Mouse (Mus musculus): ENCODE measurements around the gene Pnp. TPM values are rescaled to one million over a fixed set of nuclear protein-coding genes. Genes with fewer than 3 reads are reported as not detected.
"Not testable (repeated sequence)": the region's sequence is repeated elsewhere in the genome, so short reads cannot be mapped to it uniquely, and the experiment has no call there.

Pnp gene
- polyA plus RNA-seq, 1 experiment from 2014 or later, result 20.5 TPM

DNA sequence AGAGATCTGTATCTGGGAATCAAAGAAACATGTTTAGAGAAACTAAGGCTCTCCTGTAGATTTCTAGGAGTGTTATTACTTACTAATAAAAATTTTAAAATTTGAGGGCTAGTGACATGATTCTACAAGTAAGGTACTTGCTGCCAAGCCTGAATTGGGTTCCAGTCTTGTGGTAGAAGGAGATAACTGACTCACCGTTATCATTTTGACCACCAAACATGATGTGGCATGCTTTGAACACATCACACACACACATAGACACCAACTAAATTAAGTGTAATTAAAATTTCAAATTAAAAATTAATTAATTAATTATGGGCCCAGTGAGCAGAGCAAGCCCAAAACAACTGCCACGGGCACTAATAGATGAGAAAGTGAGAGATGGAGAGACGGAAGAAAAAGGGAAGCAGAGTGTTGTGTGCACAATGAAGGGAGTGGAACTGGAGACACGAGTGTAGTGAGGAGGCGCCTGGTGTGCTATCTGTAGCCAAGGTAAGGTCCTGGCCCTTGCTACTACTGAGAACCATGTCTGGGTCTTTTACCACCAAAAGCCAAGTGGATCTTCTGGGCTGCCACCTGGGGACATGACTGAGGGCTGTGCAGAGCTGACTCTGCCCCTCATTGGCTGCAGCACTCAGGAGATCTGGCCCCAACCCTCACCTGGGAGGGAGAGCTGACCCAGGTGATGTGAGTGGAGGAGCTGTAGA is 27.6 kb downstream of the Pnp start:
- not testable (repeated sequence) for H3K4me1 ChIP-seq; H3K36me3 ChIP-seq; H3K27ac ChIP-seq (replicated peaks); H3K27me3 ChIP-seq (replicated peaks); H3K9me3 ChIP-seq (replicated peaks); H3K9ac ChIP-seq (replicated peaks); H3K4me2 ChIP-seq; ATAC-seq (ENCODE audit: low FRiP score); H3K4me3 ChIP-seq (replicated peaks)
- 96% methylated on average over 5 of the region's 5 CpGs for WGBS

DNA sequence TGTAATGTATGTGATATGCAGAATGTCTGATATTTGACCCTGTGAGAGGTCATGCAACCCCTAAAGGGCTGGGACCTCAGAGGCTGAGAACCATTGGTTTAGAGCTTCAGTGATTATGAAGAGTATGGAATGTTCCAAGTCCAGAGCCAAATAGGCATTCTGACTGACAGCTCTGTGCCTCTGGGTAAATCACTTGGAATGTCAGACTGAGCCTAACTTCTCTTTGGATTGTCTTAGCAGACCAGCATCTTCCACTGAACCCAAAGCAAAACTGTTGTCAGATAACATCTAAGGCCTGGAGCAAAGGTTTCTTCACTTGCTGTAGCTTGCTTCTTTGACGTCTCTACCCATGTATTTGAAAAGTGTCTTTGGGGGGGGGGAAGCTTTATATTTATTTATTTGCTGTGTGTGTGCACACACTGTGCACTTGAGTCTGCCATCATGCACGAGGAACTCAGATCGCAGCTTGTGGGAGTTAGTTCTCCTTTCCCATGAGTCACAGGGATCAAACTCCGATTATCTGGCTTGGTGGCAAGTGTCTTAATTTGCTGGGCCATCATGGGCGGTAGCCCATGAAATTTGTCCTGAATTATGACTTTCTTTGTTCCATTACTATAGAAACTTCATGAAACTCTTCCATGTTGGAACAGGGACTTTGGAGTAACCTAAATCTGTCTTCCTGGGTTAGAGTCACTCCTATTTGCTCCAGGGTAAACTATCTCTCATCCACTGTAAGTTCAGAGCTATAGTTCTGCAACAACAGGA is 37.5 kb downstream of the Pnp start:
- H3K27ac ChIP-seq (replicated peaks), result no peak overlapping the region
- H3K9me3 ChIP-seq (replicated peaks), result no peaks in the 10 kb centered on the region
- H3K4me2 ChIP-seq, result no peak overlapping the region
- H3K4me1 ChIP-seq, result no peaks in the 10 kb centered on the region
- ATAC-seq (ENCODE audit: low FRiP score), result no peak
- no peak overlapping the region for H3K4me3 ChIP-seq (replicated peaks)
- no peaks in the 10 kb centered on the region for H3K36me3 ChIP-seq
- no peak overlapping the region for H3K9ac ChIP-seq (replicated peaks)
- no peaks in the 10 kb centered on the region for H3K27me3 ChIP-seq (replicated peaks)
- whole genome bisulfite sequencing, result 65% methylated on average over 5 of the region's 5 CpGs

DNA sequence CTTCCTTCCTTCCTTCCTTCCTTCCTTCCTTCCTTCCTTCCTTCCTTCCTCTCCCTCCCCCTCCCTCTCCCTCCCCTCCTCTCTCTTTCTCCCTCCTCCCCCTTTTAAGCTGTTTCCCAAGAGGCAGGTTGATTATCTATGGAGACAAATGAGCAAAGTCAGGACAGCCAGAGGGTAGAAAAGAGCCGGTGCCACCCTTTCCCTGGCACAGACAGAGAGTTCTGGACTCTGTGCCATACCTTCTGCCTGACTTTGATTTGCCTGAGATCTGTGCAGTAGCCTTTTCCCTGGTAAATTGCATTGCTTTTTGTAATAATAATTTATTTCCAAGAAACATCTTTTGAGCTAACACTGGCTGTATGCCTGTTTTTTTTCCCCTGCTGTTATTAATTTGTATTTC is 38.2 kb downstream of the Pnp start:
- Histone ChIP-seq H3K4me3 (replicated peaks) (no peak overlapping the region), H3K36me3 (no peaks in the 10 kb centered on the region), H3K9ac (replicated peaks) (no peak overlapping the region), H3K27me3 (replicated peaks) (no peaks in the 10 kb centered on the region), H3K27ac (replicated peaks) (no peak overlapping the region), H3K4me2 (peak overlapping the region; percentile 25), H3K4me1 (no peaks in the 10 kb centered on the region), H3K9me3 (replicated peaks) (no peaks in the 10 kb centered on the region)
- WGBS, result 10% methylated on average over 1 of the region's 1 CpGs
- ATAC-seq (ENCODE audit: low FRiP score), result peak; percentile 45; the same call in 1 of the 2 replicates

DNA sequence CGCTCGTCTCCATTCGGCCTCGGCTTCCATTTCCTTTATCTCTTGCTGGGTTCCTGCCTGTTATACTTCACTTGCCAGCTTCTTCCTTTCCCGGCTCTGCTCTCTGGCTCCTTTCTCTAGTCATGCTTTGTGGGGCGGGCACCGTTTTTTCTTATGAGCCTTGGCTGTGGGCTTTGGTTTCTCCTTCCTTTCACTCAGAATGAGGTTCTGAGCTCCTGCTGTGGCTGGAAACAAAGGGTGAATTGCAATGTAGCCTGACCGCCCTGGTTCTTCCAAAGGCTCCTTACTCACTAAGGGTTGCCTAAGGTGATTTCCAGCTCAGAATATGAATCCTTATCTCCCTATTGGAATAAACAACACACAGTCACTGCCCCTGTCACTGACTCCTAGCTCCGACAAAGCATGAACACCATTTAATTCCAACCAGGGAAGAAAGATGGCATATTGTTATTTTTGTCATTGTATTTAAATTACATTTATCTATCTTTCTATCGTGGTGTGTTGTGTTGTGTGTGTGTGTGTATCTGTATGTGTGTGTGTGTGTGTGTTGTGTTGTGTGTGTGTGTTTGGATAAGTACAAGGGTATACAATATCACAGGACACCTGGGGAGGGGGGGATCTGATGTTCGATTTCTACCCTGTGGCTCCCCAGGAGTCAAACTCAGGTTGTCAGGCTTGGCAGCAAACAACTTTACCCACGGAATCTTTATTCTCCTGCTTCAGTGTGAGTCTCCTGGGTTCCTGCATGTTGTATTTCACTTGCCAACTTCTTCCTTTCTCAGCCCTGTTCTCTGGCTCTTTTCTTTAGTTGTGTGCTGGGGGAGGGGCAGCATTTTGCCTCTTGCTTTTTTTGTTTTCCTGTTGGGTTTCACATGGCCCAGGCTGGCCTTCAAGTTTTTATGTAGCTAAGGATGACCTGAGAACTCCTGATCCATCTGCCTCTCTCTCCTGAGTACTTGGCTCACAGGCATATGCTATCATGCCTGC is 39.0 kb downstream of the Pnp start:
- Histone ChIP-seq H3K9me3 (replicated peaks) (no peaks in the 10 kb centered on the region), H3K4me2 (peak overlapping the region; percentile 25), H3K27ac (replicated peaks) (0 out of 2 replicates have a peak overlapping the region, but pooled peaks have one; percentile 51), H3K27me3 (replicated peaks) (no peaks in the 10 kb centered on the region), H3K9ac (replicated peaks) (no peak overlapping the region), H3K4me1 (no peaks in the 10 kb centered on the region), H3K4me3 (replicated peaks) (no peak overlapping the region), H3K36me3 (no peaks in the 10 kb centered on the region)
- 12% methylated on average over 12 of the region's 12 CpGs for WGBS
- peak; percentile 65; the same call in 1 of the 2 replicates for ATAC-seq (ENCODE audit: low FRiP score)

DNA sequence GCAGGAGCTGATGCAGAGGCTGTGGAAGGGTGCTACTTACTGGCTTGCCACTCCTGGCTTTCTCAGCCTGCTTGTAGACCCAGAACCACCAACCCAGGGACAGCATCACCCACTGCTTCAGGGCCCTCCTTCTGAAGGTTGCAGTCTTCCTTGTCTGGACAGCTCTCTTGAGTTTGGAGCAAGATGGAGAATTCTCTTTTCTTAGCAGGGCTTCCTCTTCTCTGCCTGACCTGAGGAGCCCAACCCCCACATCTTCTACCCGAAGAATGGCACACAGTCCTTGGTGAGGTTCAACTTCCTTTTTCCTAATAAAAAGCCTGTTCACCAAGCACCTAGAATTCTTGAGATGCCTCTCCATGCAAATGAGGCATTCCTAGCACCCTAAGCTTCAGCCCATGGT is 39.9 kb downstream of the Pnp start:
- no peak for ATAC-seq (ENCODE audit: low FRiP score)
- 81% methylated on average over 1 of the region's 1 CpGs for WGBS
- H3K9ac ChIP-seq (replicated peaks), result no peak overlapping the region

DNA sequence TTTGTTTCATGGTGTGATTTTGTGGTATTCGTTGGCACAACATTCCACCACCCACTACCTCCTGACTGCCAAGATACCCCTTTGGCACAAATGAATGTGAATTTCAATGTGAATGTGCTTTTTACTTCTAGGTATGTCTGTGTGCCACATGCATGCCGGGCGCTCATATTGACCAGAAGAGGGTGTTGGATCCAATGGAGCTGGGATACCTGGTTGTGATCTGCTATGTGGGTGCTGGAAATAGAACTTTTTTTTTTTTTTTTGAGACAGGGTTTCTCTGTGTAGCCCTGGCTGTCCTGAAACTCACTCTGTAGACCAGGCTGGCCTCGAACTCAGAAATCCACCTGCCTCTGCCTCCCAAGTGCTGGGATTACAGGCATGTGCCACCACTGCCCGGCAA is 42.2 kb downstream of the Pnp start:
- not testable (repeated sequence) for ATAC-seq (ENCODE audit: low FRiP score); H3K4me1 ChIP-seq; H3K9ac ChIP-seq (replicated peaks); H3K36me3 ChIP-seq; H3K4me2 ChIP-seq; H3K27ac ChIP-seq (replicated peaks); H3K9me3 ChIP-seq (replicated peaks); H3K27me3 ChIP-seq (replicated peaks); H3K4me3 ChIP-seq (replicated peaks)
- WGBS, result 94% methylated on average over 5 of the region's 5 CpGs

More for the DNA sequence above, 39.9 kb downstream of the Pnp start:
- Histone ChIP-seq H3K27ac (replicated peaks) (no peak overlapping the region), H3K4me1 (no peaks in the 10 kb centered on the region), H3K4me3 (replicated peaks) (no peak overlapping the region), H3K9me3 (replicated peaks) (no peaks in the 10 kb centered on the region), H3K27me3 (replicated peaks) (no peaks in the 10 kb centered on the region), H3K4me2 (no peak overlapping the region), H3K36me3 (no peaks in the 10 kb centered on the region)

DNA sequence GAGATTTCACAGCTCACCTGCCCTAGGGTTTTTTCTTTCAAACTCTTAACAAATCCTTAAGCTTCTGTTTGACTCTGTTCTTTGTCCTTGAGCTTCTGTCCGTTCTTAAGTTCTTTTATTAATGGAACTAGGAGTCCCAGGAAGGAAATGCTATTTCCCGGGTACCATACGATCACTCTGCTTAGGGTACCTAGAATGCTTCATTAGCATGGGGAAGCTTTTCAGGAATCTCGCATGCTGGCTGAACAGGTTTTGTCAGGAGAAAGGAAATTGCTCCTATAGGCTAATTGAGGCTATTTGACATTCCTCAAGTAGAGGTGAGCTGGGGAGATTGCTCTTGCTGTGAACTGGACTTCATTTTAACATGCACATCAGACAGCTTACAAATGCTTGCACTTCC is 42.8 kb downstream of the Pnp start:
- no peaks in the 10 kb centered on the region for H3K9me3 ChIP-seq (replicated peaks)

DNA sequence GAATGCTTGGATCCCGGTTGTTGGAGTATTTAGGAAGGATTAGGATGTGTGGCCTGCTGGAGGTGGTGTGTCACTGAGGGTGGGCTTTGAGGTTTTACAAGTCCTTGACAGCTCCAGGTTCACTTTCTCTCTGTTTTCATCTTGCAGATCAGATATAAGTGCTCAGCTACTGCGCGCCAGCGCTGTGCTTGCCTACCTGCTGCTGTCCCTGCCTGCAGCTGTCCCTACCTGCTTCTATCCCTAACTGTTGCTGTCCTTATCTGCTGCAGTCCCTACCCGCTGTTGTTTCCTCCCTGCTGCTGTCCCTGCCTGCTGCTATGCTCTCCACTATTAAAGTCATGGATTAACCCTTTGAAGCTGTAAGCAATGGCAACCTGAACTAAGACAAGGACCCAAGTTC is 44.1 kb downstream of the Pnp start:
- H3K9ac ChIP-seq (replicated peaks), result no peak overlapping the region
- H3K9me3 ChIP-seq (replicated peaks), result no peaks in the 10 kb centered on the region
- H3K27me3 ChIP-seq (replicated peaks), result no peaks in the 10 kb centered on the region
- H3K36me3 ChIP-seq, result no peaks in the 10 kb centered on the region
- no peak overlapping the region for H3K4me3 ChIP-seq (replicated peaks)
- 70% methylated on average over 5 of the region's 5 CpGs for WGBS
- H3K4me2 ChIP-seq, result no peak overlapping the region
- ATAC-seq (ENCODE audit: low FRiP score), result no peak
- no peaks in the 10 kb centered on the region for H3K4me1 ChIP-seq
- H3K27ac ChIP-seq (replicated peaks), result no peak overlapping the region

More for the DNA sequence above, 42.8 kb downstream of the Pnp start:
- no peaks in the 10 kb centered on the region for H3K27me3 ChIP-seq (replicated peaks)
- no peak overlapping the region for H3K27ac ChIP-seq (replicated peaks)
- ATAC-seq (ENCODE audit: low FRiP score), result no peak
- 42% methylated on average over 4 of the region's 4 CpGs for WGBS
- H3K36me3 ChIP-seq, result no peaks in the 10 kb centered on the region
- no peak overlapping the region for H3K4me3 ChIP-seq (replicated peaks)
- no peak overlapping the region for H3K9ac ChIP-seq (replicated peaks)
- H3K4me2 ChIP-seq, result no peak overlapping the region
- no peaks in the 10 kb centered on the region for H3K4me1 ChIP-seq

DNA sequence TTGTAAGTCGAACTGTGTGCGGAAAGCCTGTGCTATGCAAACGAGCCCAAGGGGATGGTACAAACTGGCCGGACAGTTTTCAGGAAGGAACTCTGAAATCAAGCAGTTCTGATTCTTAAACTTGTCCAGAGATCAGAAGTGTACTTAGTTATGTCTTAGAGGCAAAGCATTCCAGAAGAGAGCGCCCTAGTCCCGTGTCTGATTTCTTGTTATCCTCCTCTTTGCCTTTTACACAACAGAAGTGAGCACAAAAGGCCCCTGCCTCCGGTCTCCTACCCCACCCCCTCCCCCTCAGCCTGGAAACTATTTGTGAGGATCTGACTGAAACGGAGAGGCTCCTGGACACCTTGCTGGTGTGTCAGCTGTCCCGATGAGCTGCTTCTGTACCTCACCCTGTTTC is 45.8 kb downstream of the Pnp start:
- H3K4me1 ChIP-seq, result no peaks in the 10 kb centered on the region
- H3K4me3 ChIP-seq (replicated peaks), result no peak overlapping the region
- no peaks in the 10 kb centered on the region for H3K36me3 ChIP-seq
- no peak overlapping the region for H3K4me2 ChIP-seq
- ATAC-seq (ENCODE audit: low FRiP score), result no peak
- no peak overlapping the region for H3K9ac ChIP-seq (replicated peaks)
- H3K27me3 ChIP-seq (replicated peaks), result no peaks in the 10 kb centered on the region
- H3K9me3 ChIP-seq (replicated peaks), result no peaks in the 10 kb centered on the region
- WGBS, result 17% methylated on average over 9 of the region's 9 CpGs
- no peak overlapping the region for H3K27ac ChIP-seq (replicated peaks)

DNA sequence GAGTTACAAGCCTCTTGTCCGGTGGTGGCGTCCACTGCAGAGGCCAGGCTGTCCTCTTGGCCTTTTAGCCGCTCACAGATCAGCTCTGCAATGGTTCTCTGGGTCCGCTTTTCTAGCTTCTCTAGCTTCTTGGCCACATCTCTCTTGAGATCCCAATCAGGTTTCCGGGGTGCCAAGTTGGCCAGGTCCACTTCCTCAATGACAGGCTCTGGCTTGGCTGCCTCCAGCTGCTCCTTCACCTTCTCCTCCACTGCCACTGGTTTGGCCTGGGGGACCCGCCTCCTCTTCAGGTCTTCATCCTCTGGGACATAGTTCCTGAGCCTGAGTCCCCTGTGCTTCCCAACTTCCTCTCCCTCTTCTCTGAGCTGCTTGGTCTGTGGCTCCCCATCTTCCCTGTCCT is 47.6 kb downstream of the Pnp start:
- H3K4me3 ChIP-seq (replicated peaks); H3K4me2 ChIP-seq; H3K27ac ChIP-seq (replicated peaks); H3K36me3 ChIP-seq; H3K27me3 ChIP-seq (replicated peaks); H3K9ac ChIP-seq (replicated peaks); H3K9me3 ChIP-seq (replicated peaks); H3K4me1 ChIP-seq; ATAC-seq (ENCODE audit: low FRiP score): not testable (repeated sequence)
- WGBS, result 93% methylated on average over 6 of the region's 6 CpGs

DNA sequence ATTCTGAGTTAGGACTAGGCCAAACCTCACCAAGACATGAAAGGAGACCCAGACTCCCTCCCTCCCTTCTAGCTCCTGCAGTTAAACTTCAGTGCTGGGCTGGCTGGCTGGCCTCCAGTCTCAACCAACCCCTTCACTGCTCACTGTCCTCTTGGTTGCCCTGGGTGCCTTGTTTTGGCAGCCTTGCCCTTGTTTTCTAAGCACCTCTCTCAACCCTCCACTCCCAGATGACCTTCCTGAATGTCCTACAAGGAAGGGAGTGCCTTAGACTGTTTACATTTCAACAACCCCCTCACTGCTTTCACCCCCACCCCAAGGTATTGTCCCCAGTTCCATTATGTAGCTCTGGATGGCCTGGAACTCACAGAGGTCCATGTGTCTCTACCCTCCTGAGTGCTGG is 48.7 kb downstream of the Pnp start:
- Histone ChIP-seq H3K4me1 (no peaks in the 10 kb centered on the region), H3K27me3 (replicated peaks) (no peaks in the 10 kb centered on the region), H3K9ac (replicated peaks) (no peak overlapping the region), H3K36me3 (no peaks in the 10 kb centered on the region), H3K4me3 (replicated peaks) (no peak overlapping the region), H3K9me3 (replicated peaks) (no peaks in the 10 kb centered on the region), H3K4me2 (no peak overlapping the region), H3K27ac (replicated peaks) (no peak overlapping the region)
- no peak for ATAC-seq (ENCODE audit: low FRiP score)

All from neural tube, embryonic 15.5 days (tissue).